Mouse (Mus musculus) thymus, postnatal 10 days (tissue): Measurements from ENCODE around the gene Phactr1.

ENCODE experiments used
- DNase-seq, 2 experiments: peaks; one replicate each; pipeline ENCODE4 v3.0.0; 2021; ENCODE audit warnings: low spot score in 2 of 2

The Phactr1 gene

GRCm38 (mm10) chr13:42680391-42680994, at the start of gene Phactr1:
TSS of gene Phactr1 (plus strand) at chr13:42680623.
- no peak for DNase-seq

- no peak for DNase-seq
Measured at GRCm38 (mm10) chr13:42634908-42635307, 45.5 kb upstream of the Phactr1 start.

- DNase-seq, result no peak
Measured at GRCm38 (mm10) chr13:42650228-42650627, 30.2 kb upstream of the Phactr1 start.

GRCm38 (mm10) chr13:42656643-42657315, 23.6 kb upstream of the Phactr1 start:
- DNase-seq, result no peak

- no peak for DNase-seq
Measured at GRCm38 (mm10) chr13:42671651-42672290, 8.7 kb upstream of the Phactr1 start.

DNA sequence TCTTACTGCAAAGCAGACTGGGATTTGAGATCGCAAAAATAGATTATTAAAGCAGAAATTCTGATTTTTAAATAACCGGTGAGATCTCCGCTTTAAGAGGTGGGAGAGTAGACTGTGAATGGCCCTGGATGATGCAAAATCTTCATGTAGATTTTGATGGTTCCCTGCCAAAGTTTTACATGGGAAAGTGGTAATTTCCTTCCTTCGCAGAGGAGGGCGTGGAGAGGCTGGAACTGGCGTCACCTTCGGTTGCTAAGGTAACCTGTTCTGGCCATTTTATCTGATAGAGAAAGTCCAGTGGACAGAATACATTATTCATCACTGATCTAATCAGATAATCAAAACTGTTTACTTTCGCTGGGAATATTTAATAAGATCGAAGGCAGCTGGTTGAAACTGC, 876 bp downstream of the Phactr1 start:
- DNase-seq, result no peak

GRCm38 (mm10) chr13:42684181-42684580, 3.8 kb downstream of the Phactr1 start:
- DNase-seq, result no peak

DNA sequence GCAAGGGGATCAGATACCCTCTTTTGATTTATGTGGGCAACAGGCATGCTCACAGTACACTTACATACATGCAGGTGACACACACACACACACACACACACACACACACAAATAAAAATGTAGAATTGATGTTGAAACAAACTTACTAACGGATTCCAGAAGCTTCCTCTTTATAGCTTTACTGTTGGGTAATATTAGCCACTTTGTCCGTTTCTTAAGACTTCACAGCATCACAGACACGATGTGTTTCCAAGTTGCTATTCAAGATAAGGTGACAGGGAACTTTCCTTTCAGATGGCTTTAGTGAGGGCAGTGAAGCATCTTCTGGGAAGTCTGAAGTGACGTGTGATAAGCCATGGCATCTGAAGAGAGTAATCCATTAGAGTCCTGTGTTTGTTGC, 11.8 kb downstream of the Phactr1 start:
- DNase-seq, result no peak

DNA sequence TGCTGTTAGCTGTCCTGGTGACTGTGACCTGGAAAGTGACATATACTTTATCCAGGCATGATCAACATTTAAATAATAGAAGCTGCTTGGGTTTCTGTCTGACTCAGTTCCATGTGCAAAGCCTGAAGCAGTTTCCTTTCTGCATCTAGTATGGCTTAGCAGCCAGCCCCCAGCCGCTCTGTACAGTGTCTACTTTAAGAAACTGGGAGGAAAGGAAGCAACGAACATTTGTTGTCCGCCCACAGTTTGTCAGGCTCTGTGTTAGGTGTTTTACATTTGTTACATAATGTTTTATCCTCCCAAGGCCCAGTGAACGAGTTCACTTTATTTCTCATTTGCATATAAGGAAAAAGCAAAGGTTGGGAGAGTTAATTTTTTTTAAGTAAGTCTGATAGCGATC, 16.2 kb downstream of the Phactr1 start:
- no peak for DNase-seq

DNA sequence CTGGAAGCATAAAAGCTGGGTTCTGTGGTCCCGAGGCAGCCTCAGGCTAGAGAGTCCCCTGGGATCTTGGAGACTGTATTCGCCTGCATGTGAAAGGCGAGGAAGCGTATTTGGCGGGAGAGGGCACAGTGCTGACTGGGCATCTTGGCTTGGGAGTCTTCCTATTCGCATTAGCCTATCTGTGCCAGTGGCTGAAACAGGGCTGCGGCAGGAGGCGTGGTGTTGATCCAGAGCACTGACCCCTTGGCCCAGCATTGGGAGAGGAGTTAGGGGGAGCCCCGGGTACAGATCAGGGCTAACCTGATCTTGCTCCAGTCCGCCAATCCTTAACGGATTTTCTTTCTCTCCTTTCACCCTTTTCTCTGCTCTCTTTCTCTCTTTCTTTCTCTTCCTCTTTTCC, 28.7 kb downstream of the Phactr1 start:
- DNase-seq, result no peak

GRCm38 (mm10) chr13:42709611-42710331, 29.3 kb downstream of the Phactr1 start:
- DNase-seq, result no peak

GRCm38 (mm10) chr13:42711510-42711909, 31.1 kb downstream of the Phactr1 start:
- no peak for DNase-seq

- no peak for DNase-seq
Measured at GRCm38 (mm10) chr13:42719401-42719800, 39.0 kb downstream of the Phactr1 start.

GRCm38 (mm10) chr13:42720135-42720534, 39.7 kb downstream of the Phactr1 start:
- no peak for DNase-seq

GRCm38 (mm10) chr13:42720648-42721047, 40.2 kb downstream of the Phactr1 start:
- DNase-seq, result no peak

- no peak for DNase-seq
Measured at GRCm38 (mm10) chr13:42724011-42724410, 43.6 kb downstream of the Phactr1 start.

GRCm38 (mm10) chr13:42725709-42726231, 45.3 kb downstream of the Phactr1 start:
- no peak for DNase-seq

GRCm38 (mm10) chr13:42737486-42737885, 57.1 kb downstream of the Phactr1 start:
- DNase-seq, result no peak

GRCm38 (mm10) chr13:42738152-42738551, 57.7 kb downstream of the Phactr1 start:
- DNase-seq, result no peak

DNA sequence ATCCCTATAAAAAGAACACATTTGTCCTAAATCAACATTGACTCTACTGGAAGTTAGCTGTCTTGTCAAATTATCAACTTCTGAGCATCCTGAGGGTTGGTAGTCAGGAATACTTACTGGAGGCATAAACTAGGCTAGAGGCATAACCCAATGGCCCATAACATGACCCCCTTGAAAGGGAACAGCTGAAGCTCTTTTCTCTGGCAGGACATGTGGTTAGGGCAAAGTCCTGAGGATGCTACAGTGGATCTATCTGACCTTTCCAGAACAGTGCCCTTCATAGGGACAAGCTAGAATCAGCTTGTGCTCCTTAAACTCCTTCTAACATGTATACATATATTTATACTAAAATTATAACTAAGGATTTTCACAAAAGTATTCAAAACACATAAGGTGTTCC, 61.8 kb downstream of the Phactr1 start:
- DNase-seq, result no peak

DNA sequence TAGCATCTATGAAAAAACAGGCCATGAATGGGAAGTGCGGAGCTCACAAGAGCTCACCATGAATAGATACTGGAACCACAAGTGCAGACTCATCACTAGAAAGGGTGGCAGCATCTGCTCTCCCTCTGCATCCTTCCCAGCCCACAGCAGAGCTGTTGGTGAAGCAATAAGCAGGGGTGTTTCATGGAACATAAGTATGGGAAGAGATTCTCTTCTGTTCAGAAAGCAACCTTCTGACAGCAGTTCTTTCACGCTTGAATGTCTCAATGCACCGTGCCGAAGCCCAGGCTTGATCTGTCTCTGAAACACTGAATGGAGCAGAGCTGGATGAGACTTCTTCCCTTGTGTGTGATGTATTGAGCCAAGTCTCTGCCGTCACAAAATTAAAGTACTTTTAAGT, 64.0 kb downstream of the Phactr1 start:
- no peak for DNase-seq
